Mouse (Mus musculus): Measurements from ENCODE around the gene Spr.
"Not testable (repeated sequence)": the region's sequence is repeated elsewhere in the genome, so short reads cannot be mapped to it uniquely, and the experiment has no call there.

DNA sequence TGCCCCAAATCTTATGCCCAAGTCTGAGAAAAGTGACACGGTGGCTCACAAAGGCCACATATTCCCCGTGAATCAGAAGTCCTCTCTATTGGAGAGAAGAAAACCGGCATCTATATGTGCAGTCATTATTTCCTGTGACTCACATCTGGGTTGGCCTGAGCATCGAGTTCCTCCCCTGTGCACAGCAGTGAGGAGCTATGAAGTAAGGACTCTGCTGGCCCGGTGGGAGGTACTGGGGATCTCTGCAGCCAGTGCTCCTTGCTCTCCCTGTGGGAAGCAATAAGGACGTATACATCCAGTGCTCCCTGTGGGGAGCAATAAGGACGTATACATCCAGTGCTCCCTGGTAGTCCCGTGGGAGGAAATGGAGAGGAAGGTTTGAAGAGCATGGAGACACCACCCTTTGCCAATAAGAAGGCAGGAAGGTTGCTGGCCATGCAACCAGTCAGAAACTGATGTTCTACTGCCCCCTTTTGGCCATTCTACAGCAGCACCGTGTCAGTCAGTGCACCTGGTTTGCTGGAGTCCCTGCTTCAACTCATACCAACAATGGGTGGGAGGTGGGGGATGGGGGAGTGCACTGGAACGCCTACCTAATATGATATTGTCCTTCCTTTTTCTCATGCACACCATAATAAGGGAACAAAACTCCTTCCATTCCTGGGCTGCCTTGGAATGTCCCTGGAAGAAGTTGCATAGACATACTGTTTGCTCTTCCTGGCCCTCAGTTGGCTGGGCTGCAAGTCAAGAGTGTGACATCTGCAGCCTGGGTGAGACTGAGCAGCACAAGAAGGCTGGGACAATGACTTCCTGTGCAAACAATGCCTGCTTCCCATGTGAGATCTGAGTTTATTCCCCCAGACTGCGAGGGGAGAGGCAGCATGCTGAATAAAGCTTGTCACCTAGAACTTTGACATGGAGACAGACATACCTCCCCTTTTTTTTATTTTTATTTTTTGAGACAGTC lies 19.7 kb downstream of the Spr start:
- not testable (repeated sequence) for TF ChIP-seq GATA1 (IDR thresholded peaks at IDR 0.05; ENCODE audit: borderline replicate concordance, low read length); FLI1 (IDR thresholded peaks at IDR 0.05; ENCODE audit: low read length)
